Mouse (Mus musculus) gastrocnemius, adult 8-10 months (tissue): ENCODE measurements around the gene Ube2j1. TPM values are rescaled to one million over a fixed set of nuclear protein-coding genes. Genes with fewer than 3 reads are reported as not detected.

Experiments
- DNase-seq, 2 experiments: peaks; one replicate each; pipeline ENCODE4 v3.0.0; 2022; ENCODE audit warnings: low spot score in 2 of 2
- total RNA-seq, 4 experiments: library from RNA; stranded (reverse); gene quantifications; 2 replicates each; pipeline ENCODE4 v1.2.4; 2022

Gene Ube2j1
- total RNA-seq, 4 experiments from 2014 or later, result 43.6 to 53.6 (median 49.1) TPM

DNA sequence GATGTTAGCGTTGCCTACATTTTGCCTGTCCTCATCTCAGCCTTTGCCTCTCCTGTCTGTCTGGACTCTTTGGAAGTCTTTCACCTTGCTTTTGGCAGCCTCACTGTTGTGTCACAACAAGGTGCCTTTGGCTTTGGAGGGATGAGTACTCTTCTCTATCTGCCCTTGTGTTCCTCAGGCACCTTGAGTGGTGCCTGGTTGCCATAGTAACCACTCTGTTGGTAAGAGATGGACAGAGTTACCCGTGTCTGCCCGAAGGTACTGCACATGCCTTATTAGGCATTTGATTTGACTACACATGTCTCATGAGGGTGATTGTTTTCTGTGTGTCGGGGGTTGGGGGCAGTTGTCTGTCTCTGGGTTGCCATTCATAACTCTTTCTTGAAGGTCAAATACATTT, 18.7 kb upstream of the Ube2j1 start:
- DNase-seq, result no peak

DNA sequence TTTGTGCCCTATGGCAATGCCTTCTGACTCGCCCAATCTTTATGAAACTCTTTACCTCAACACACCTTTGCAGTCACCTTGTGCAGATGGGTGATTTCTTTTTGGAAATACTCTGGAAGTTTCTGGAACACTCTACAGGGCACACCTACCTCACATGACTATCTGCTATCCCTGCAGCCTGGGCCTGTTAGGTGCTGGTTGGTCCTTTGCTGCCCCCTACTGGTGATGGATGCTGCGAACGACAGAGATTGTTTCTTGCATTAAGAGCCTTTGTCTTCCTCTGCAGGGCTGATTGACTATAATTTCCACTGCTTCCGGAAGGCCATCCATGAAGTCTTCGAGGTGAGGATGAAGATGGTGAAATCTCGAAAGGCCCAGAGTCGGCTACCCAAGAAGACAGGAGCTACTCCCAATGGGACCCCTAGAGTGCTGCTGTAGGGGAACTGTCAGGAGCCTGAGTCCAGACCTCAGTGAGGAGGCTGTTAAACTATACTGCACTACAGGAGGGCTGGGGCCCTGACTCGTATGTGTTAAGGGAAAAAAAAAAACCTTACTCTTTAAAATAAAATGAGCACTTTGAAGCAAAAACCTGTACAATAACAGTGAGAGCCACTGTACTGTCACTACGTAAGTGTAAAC, 12.7 kb upstream of the Ube2j1 start:
- DNase-seq, result peak; percentile 77 to 83

DNA sequence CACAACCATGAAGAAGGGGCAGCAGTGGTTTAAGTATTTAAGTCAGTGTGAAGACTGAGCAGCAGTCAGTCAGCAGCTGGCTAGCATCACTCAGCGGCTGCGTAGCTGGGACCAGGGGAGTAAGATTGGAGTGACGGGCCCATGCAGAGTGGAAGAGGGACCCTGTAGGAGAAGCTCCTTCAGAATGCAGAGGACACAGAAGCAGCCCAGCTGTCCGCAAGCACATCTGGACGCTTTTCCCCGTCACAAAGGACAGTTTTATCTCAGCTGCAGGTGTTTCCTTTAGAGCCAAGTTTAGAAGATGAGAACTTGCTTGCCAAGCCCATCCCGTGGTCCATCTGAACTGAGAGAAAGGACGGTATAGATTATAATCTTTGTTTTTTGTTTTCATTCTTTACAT, 6.8 kb upstream of the Ube2j1 start:
- DNase-seq, result no peak

GRCm38 (mm10) chr4:33029104-33029503, 2.1 kb upstream of the Ube2j1 start:
- DNase-seq, result no peak

DNA sequence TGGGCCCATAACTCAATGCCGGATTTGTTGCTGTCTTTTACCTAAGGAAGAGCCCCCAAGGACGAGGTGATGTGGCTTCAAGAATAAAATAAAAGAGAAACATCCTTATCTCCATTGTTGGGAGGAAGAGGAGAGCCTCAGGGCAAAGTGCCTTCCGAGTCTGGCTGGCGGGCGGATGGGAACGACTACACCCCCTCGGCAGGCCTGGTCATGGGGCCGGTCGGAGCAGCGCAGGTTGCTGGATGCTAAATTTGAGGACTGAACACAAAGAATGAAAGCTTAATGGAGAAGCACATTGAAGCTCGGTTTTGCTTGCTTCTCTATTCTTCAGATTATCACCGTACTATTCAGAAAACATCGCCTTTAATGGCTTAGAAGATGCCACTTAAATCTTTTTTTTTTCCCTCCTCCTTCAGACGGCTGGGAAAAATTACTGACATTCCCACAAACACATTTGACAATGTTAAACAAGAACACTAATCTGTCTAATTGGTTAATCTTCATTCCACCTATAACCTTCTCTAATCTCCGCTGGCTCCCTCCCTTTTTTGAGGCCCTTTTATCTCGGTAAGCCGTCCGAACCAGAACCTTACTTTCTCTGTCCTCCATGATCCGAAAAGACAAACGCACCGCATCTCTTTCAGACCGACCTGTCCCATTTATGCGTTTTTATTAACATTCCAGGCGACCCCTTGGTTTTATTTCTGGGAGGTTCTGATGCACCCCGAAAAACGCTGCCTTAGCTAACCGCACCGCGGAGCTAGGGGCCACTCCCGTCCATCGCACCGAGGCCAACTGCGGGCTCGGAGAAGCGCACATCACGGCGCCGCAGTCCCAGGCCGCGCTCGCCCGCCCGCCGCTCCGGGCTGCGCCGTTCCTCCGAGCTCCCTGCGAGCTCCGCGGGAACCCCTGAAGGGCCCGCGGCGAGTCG, 687 bp upstream of the Ube2j1 start:
- no peak for DNase-seq

- DNase-seq, result no peak
Observed at GRCm38 (mm10) chr4:33032045-33032444, 829 bp downstream of the Ube2j1 start.

DNA sequence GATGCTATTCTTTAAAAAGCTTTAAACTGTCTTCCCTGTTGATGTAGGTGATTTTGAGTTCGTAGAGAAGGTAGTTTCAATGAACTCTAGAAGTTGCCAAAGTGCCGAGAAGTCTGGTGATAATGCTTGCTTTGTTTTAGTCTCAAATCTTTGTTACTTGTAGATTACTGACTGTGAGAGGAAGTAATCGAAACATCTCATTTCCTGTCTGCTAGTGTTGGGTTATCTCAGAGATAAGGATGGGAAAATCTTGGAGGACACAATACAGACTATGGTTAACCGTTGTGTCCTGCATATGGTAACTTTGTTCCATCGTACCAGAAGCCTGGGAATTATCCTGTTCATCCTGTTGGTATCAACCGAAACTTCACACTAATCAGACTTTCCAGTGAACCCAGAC, 2.3 kb downstream of the Ube2j1 start:
- no peak for DNase-seq

GRCm38 (mm10) chr4:33039826-33040225, 8.6 kb downstream of the Ube2j1 start:
- no peak for DNase-seq

DNA sequence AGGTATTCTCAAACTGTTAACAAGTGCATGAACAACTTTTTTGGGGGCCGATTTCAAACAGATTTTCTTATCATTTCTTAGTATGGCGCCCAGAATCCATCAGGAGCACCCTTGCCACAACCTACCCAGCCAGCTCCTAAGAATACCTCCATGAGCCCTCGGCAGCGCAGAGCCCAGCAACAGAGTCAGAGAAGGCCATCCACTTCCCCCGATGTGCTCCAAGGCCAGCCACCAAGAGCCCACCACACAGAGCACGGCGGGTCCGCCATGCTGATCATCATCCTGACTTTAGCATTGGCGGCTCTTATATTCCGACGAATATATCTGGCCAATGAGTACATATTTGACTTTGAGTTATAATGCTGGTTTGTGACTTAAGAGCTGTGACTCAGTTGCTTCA, 18.4 kb downstream of the Ube2j1 start:
- DNase-seq, result no peak

DNA sequence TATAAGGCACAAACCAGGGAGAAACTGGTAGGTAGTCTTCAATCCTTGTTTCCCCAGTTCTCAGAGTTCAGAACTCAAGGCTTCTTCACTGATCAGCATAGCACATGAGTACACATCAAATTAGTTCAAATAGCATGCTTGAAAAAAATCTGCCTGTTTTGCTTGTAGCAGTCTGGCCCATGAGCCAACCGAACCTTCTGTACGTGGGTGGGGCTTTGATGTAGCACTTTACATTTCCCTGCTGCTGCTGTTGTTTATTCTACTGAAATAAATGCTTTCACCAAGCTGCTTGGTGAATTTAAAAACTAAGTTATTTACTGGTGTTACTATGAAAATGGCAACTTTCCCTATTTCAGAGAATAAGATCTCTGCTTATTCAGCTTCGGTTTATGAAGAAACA, 20.8 kb downstream of the Ube2j1 start:
- no peak for DNase-seq

GRCm38 (mm10) chr4:33052650-33053049, 21.4 kb downstream of the Ube2j1 start:
- DNase-seq, result no peak

- DNase-seq, result no peak
Observed at GRCm38 (mm10) chr4:33054426-33054825, 23.2 kb downstream of the Ube2j1 start.

DNA sequence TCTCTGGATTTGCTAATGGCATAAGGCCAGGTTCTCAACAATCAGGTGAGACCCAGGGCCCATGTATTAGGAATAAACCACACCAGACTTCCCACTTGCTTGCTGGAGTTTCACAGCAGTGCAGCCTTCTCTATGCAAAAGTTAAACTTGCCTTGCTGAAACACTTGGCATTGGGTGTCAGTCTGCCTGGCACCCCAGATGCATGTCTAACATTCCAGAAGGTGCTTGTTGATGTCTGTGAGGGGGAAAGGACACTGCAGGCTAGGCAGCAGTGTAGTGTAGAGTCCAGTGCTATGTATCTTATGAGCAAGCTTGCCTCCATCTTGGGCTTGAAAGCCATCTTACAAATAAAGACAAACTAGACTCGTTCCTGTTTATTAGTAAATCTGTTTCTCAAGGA, 25.1 kb downstream of the Ube2j1 start:
- peak in 1 of 2 experiments; percentile 34 for DNase-seq

GRCm38 (mm10) chr4:33057890-33058687, 26.9 kb downstream of the Ube2j1 start:
- DNase-seq, result peak; percentile 80 to 85

DNA sequence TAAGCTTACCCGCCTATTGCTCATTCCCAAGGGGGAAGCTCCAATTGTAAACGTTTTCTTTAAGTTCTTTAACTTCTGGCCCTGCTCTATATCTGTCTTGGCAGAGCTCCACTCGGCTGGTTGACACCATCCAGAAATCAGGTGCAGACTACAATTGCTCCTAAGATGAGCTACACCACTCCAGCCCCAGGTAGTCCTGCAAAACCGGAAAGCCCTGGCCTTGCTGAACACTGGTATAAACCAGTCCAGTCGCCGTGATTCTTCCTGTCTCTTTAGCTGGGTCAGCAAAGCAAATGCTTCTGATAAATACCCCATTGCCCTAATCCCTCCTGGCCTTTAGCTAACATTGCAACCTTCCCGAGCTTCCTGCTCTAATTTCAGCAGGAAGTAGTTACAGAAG, 29.9 kb downstream of the Ube2j1 start:
- no peak for DNase-seq

DNA sequence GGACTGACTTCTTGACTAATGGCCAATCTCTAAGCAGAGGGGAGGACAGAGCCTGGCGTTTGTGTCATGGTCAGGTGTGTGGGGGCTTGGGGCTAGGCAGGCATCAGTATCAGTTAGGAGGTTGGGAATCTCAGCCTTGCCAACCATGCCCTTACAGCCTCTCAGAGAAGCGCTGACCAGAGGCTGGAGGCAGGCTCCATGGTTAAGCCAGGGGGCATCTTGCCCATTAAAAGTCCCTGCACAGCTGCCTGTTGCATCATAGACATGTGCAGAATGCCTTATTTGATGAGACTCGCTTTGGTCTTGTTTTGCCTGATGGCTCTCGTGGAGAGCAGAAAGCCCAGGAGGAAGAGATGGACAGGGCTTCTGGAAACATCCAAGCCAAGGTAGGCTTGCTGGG, 31.8 kb downstream of the Ube2j1 start, which contains the start of gene Gabrr2:
Gene Gabrr2 (plus strand): TSS at position 19 of the 400 bp plus-strand sequence.
- peak in 1 of 2 experiments; percentile 22 for DNase-seq

GRCm38 (mm10) chr4:33064986-33065385, 33.8 kb downstream of the Ube2j1 start:
- no peak for DNase-seq

- DNase-seq, result no peak
Observed at GRCm38 (mm10) chr4:33066223-33066960, 35.2 kb downstream of the Ube2j1 start.

GRCm38 (mm10) chr4:33067331-33067730, 36.1 kb downstream of the Ube2j1 start:
- DNase-seq, result no peak

DNA sequence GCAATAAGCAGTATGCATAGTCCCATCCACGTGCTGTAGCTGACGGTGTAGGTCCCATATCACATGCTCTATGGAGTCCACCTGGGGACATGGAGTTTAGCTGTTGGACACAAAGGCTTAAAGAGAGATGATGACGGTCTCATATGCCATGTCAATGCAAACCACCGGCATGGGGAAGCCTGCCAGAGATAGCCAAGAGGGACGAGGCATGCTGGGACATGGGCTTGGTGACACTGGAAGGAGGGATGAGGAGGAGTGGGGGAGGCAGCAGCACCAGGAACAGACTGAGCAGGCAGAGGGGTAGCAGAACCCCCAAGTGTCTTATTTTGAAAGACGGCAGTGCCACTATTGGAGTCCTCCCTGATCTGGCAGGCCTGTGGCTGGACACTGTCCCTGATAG, 36.6 kb downstream of the Ube2j1 start:
- no peak for DNase-seq

GRCm38 (mm10) chr4:33068894-33069293, 37.7 kb downstream of the Ube2j1 start:
- DNase-seq, result no peak
